Mouse (Mus musculus) embryonic fibroblast, embryonic 13.5 days (primary cell): Measurements from ENCODE around the gene Cdh13.

Experiments used
- CTCF ChIP-seq: IDR thresholded peaks from 2 replicates; pipeline ENCODE4 v1.5.1; 2011; ENCODE audit warnings: mild to moderate bottlenecking, control low read depth, low read length, moderate library complexity, borderline replicate concordance; ENCODE audit not compliant: insufficient read depth
- POLR2A ChIP-seq: IDR thresholded peaks from 2 replicates; pipeline ENCODE4 v1.6.1; 2011; ENCODE audit warnings: low read depth, mild to moderate bottlenecking, control low read depth, low read length, moderate library complexity

DNA sequence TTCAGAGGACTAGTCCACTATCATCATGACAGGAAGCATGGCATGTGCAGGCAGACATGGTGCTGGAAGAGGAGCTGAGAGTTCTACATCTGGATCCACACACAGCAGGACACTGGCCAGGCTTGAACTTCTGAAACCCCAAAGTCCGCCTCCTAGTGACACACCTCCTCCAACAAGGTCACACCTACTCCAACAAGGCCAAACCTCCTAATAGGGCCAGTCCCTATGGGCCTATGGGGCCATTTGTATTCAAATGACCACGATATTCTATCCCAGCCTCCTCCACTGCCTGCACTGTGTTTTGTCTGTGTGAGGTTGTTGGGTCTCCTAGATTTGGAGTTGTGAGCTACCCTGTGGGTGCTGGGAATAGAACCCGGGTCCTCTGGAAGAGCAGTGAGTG lies 1060.1 kb downstream of the Cdh13 start:
- TF ChIP-seq POLR2A (no peak), CTCF (no peak)
